Mouse (Mus musculus) urinary bladder, adult 18-20 months (tissue): ENCODE measurements around the gene Acer2.
A peak's percentile ranks its signal among the peaks of the same experiment; 100 is the strongest.

ENCODE experiments used
- DNase-seq, 2 experiments: peaks; one replicate each; pipeline ENCODE4 v3.0.0; 2022; ENCODE audit warnings: low spot score in 2 of 2, mixed read lengths in 2 of 2

Acer2 gene

DNA sequence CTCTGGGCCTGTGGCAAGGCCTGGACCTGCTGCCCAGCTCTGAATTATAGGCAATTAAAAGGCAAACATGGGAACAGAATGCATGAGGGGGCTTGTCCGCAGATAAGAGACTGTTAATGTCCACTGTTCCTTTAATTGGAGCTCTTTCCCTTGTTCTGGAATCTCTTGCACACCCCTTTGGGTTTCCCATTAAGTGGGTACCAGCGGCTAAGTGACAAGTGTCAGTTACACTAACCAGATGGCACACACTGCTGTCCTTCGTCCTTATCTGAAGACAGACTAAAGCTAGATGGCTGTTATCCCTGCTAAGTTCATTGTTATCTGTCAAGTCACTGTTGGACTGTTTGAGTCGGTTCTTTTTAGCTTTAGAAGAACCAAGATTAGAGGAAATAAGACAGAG, 81.3 kb downstream of the Acer2 start:
- DNase-seq = no peak

DNA sequence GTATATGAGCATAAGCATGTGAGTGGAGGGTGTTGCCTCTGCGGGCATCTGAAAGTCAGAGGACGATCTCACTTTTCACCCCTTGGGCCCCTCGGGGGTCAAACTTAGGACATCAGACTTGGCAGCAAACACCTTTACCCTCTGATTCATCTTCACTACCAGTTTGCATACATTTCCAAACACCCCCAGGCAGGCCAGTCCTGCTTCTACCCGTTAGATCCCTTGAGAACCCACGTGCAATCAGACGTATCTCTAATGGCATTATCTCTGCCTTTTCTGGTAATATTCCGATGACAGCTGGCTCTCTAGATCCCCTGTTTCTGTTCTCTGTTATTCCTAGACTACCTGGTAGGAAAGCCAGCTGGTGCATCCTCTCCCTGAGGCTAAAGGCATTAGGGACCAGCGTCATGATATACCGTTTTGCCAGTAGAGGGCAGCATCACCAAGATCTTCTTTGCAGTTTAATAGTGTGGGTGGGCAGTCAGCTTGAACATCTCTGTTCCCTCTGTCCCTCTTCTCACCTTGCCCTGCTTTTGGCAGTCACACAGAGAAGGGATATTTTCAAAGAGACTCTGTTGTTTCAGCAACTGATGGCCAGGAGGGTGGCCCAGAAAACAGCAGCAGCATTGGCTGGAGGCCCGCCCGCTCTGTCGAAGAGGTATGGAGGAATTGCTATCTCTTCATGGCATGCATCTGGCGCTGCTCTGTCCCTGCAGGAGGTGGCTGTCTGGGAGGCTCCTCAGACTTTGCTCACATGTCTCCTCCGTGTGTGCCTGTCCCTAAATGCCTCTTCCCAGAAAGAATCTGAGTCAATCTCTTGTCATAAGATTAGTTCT, 83.6 kb downstream of the Acer2 start:
- peak in 1 of 2 experiments; percentile 21 for DNase-seq

DNA sequence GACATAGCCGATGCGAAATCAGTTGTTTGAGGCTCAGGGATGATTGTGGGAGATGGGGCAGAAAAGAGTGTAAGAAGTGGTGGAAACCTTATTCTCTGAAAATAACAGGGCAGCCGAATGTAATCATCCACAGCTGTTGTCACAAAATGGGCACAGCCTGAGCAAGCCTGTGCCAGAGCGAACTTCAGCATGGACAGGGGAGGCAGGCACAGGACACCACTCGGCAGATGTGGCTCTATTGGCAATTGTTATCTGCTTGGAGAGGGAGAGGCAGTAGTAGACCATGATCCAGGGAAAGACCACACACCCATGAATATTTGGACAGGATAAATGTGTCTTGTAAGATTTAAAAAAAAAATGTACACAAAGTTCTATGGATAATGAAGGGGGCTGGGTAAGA, 103.1 kb downstream of the Acer2 start:
- DNase-seq = no peak
